Mouse (Mus musculus) Muller cell, postnatal 12 days (primary cell): ENCODE results near the gene Il12b.

Source experiments
- DNase-seq: peaks from one replicate; pipeline ENCODE4 v3.0.0-alpha.2; 2015; ENCODE audit errors: inconsistent ontology term

Il12b gene

GRCm38 (mm10) chr11:44399763-44400162 is at the start of gene Il12b:
Il12b (plus strand) TSS chr11:44400063.
- no peak for DNase-seq

GRCm38 (mm10) chr11:44354860-44355470 is 44.9 kb upstream of the Il12b start:
- DNase-seq = no peak

- DNase-seq = no peak
These were observed 43.7 kb upstream of the Il12b start for GRCm38 (mm10) chr11:44356171-44356570.

- no peak for DNase-seq
These were observed 35.3 kb upstream of the Il12b start for GRCm38 (mm10) chr11:44364536-44364935.

- DNase-seq = no peak
These were observed 32.2 kb upstream of the Il12b start for GRCm38 (mm10) chr11:44367711-44368110.

- DNase-seq = no peak
These were observed 27.0 kb upstream of the Il12b start for GRCm38 (mm10) chr11:44372856-44373255.

- DNase-seq = no peak
These were observed 22.0 kb upstream of the Il12b start for GRCm38 (mm10) chr11:44377879-44378278.

- no peak for DNase-seq
These were observed 19.3 kb upstream of the Il12b start for GRCm38 (mm10) chr11:44380432-44381051.

GRCm38 (mm10) chr11:44382200-44382599 is 17.7 kb upstream of the Il12b start:
- DNase-seq = no peak

GRCm38 (mm10) chr11:44387031-44387430 is 12.8 kb upstream of the Il12b start:
- DNase-seq = no peak

GRCm38 (mm10) chr11:44389993-44390701 is 9.7 kb upstream of the Il12b start:
- DNase-seq = peak; percentile 40

- DNase-seq = peak; percentile 42
These were observed 6.6 kb upstream of the Il12b start for GRCm38 (mm10) chr11:44393101-44393810.

- DNase-seq = no peak
These were observed 4.5 kb upstream of the Il12b start for GRCm38 (mm10) chr11:44395401-44395800.

GRCm38 (mm10) chr11:44397551-44397950 is 2.3 kb upstream of the Il12b start:
- DNase-seq = no peak

GRCm38 (mm10) chr11:44398356-44398755 is 1.5 kb upstream of the Il12b start:
- no peak for DNase-seq

- peak; percentile 65 for DNase-seq
These were observed 1.1 kb upstream of the Il12b start for GRCm38 (mm10) chr11:44398782-44399225.

- DNase-seq = peak; percentile 26
These were observed 2.0 kb downstream of the Il12b start for GRCm38 (mm10) chr11:44401635-44402548.

GRCm38 (mm10) chr11:44405113-44405512 is 5.2 kb downstream of the Il12b start:
- no peak for DNase-seq

GRCm38 (mm10) chr11:44405961-44406360 is 6.1 kb downstream of the Il12b start:
- DNase-seq = no peak

GRCm38 (mm10) chr11:44406457-44406856 is 6.6 kb downstream of the Il12b start:
- no peak for DNase-seq

GRCm38 (mm10) chr11:44408626-44409025 is 8.8 kb downstream of the Il12b start:
- DNase-seq = peak; percentile 65
